Mouse (Mus musculus) layer of hippocampus, adult 8-10 months (tissue): ENCODE data around the gene Arcn1. TPM values are rescaled to one million over a fixed set of nuclear protein-coding genes. Genes with fewer than 3 reads are reported as not detected.
"Not testable (repeated sequence)": the region's sequence is repeated elsewhere in the genome, so short reads cannot be mapped to it uniquely, and the experiment has no call there.

Source experiments
- DNase-seq, 2 experiments: peaks; one replicate each; pipeline ENCODE4 v3.0.0; 2022; ENCODE audit warnings: low spot score in 2 of 2
- total RNA-seq, 4 experiments: library from RNA; stranded (reverse); gene quantifications; 2 replicates each; pipeline ENCODE4 v1.2.4; 2022

Gene Arcn1
- total RNA-seq = 100 to 1,000 TPM in 2 of 4 experiments, 10 to 100 TPM in 2; 94.1 to 110 (median 101) TPM

DNA sequence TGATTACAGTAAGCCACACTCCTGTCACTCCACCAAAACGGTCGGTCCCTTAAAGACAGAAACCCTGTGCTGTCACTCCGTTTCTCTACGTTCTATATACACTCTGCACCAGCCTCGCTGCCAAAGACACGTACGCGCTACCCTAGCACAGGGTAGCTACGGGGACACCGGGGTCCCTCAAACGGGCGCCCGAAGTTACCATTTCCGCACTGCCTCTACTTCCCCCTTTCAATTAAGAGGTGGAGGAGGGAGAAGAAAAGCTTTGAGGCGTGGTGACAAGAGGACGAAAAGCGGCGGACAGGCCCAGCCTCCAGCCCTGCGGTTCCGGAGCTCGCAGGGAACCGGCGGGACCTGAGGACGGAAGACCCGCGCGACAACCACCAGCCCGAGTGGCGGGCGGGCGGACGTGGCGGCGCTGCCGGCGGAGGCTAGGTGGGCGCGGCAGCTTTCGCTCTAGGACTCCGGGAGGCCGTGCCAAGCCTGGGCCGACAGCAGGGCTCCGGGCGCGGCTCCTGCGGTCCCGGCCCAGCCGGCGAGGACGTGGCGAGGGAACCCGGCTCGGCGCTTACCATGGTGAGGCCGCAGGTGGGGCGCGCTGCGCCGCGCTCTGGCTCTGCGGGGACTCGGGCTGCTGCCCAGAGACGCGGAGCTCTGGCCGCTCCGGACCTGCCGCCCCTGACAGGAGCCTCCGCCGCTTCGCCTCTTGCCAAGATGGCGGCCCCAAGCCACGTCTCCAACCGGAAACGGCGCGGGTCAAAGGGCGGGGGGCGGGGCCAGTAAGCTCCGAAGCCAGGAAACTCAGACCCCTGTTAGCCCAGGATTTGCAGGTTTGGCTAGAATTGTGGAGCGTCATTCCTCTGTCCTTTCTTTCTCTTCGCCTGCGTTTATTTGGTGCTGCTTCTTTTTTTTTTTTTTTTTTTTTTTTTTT, at the start of gene Arcn1, which contains the start of gene Ift46:
Gene Arcn1, minus strand, starts transcription at position 745 of the 928 bp plus-strand sequence.
Gene Ift46, plus strand, starts transcription at position 808 of the 928 bp plus-strand sequence.
- DNase-seq = peak; percentile 65 to 78

DNA sequence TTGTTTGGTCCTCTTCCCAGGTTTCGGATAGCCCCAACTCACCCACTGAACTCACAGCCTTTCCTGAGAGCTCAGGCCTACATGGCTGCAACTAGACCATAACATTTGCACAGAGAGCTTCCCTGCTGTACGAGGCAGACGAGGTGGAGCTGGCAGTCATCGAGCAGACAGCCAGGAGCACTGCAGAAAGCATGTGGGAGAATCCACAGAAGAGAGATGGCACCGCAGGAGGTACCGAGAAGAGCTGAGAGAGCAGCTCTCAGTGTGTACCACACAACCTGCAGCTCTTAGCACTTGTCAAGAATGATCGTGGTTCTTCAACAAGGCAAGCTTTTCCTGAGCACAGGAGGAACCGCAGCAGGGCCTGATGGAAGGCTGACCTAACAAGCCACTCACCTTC, 46.5 kb upstream of the Arcn1 start:
- DNase-seq = no peak

DNA sequence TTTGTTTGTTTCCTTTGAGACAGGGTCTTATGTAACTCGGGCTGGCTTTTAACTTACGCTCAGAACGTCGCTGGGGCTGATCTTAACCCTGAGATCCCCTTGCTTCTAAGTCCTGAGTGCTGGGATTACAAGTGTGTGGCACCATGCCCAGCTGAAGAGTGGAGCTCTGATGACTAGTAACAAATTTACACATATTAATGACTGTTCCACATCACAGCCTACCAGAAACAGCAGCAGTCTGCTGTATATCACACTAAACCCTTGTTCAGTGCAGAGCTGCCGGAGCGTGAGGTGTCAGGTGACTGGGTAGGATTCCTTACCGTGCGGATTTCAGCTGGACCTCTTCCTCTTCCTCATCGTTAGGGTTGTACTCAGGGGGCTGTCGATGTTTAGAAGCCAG, 42.7 kb upstream of the Arcn1 start:
- no peak for DNase-seq

DNA sequence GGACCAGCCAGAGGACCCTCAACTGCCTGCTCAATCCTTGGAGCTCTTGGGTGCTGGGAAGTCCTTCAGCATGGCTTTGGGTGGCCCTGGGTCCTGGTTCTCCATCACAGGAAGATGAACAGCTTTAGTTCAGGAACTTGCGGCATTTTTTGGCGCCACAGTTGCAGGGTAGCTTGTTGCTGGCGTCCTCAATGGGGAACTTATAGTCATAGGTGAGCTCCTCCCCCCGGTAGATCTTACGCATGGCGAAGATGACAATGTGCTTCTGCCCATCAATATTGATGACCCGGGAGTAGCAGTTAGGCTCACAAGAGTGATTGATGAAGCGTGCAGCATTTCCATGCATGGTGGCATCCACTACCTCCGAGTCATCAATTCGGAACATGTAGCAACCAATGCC, 40.1 kb upstream of the Arcn1 start:
- DNase-seq = no peak

DNA sequence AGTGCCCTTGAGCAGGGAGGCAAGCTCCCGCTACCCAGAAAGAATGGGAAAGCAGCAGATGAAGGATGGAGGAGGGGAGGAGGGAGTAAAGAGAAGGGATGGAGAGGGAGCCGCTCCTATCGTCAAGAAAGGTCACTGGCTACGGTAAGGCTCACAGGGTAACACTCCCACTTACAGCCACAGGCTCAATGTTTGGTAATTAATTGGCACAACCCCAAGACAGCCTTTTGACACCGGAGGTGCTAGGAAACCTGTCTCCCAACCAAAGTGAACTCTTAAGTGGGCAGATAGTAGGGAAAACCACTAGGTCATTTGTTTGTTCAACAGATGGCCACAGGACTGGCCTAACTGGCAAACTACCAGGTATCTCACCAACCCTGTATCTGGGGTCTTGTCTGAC, 39.5 kb upstream of the Arcn1 start:
- no peak for DNase-seq

DNA sequence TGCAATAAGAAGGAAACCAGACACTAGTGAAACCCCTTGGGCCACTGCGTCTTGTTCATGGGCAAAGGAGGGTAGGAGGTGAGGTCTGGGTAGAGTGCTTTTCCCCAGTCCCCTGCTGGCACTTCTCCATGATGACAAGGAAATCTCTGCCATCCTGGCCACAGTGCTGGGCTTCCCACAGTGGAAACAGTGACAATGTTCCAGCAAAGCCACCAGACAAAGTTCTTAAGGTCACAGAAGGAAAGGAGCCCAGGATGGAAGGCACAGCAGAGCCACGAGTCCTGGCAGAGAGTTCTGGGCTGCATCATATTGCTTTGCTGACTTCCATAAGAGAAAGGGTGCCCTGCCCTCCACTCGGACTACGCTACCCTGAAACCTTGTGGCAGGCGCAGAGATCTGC, 37.9 kb upstream of the Arcn1 start:
- DNase-seq = no peak

DNA sequence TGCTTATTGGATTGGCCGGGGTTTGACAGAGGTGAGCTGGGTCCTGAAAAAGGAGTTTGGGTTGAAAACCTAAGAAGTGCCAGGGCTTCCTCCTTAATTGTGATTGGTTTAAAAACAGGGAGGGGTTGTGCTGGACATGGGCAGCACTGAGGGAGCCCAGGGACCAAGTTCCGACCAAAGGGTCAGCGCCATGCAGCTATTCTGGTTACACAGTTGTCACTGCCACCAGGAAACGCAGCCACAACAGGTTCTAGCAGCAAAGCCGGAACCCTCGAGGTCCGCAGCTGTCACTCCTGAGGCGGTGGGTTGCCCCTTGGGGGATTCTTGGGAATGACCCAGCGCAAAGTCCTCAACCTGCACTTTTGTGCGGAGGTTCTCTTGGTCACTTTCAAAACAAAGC, 37.0 kb upstream of the Arcn1 start:
- DNase-seq = no peak

DNA sequence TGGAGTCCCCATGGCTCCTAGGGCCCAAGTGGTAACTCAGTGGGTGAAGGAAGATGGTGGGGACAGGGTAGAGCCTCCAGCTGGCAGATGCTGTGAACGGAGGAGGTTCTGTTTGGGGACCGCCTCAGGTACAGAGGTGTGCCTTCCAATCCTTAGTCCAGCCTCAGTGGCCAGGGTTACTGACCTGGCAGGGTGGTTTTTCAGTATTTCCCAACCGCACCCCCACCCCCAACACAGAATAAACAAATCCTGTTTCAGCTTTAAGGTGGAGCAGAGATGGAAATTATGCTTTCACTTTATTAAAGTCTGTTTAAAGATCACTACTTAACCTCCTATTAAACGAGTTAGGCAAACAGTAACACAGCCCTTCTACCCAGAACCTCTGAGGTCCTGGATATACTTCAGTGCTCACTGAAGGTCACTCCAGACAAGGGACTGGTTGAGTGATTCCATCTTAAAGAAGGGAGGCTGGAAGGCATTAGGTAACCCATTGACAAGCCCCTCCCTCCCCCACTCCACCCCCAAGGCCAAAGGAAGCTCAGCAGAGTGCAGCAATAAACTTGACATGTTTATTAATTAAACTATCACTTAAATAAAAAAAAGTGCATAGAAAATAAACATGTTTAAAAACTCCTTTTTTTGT, 35.3 kb upstream of the Arcn1 start, which contains the start of gene Ttc36:
Gene Ttc36, minus strand, starts transcription at position 265 of the 643 bp plus-strand sequence.
- no peak for DNase-seq

DNA sequence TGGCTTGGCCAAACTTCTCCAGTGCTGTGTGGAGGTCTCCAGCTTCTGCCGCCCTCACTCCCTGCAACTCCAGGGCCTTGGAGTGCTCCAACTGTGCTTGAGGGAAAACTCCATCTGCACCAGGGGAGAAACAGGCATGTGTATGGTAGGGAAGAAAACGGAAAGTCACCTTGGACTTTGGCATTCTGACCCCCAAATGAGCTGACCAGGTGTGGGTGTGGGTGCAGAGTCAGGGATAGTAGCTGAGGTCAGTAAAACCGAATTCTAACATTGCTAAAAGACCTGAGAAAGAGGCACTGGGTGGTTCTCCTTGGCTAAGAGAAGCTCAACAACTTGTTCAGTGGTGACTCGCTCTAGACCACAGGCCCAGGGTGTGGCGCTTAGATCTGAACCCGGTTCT, 34.0 kb upstream of the Arcn1 start:
- DNase-seq = no peak

DNA sequence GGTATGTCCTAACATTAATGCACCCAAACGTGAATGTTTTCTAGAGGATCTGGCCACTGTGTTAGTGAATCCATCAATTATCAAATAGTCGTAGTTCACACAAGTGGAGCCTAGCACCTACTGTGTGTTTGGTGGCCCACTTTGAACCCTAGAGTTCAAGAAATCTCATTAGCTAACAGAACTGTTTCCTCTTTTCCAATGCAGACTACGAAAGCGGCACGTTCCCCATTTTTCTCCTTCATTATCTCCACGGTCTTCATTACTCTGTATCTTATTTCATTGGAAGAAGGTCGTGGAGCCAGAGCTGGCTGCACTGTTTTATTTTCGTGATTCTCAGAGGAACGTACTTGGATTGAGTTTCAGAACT, 32.3 kb upstream of the Arcn1 start:
- DNase-seq = no peak

DNA sequence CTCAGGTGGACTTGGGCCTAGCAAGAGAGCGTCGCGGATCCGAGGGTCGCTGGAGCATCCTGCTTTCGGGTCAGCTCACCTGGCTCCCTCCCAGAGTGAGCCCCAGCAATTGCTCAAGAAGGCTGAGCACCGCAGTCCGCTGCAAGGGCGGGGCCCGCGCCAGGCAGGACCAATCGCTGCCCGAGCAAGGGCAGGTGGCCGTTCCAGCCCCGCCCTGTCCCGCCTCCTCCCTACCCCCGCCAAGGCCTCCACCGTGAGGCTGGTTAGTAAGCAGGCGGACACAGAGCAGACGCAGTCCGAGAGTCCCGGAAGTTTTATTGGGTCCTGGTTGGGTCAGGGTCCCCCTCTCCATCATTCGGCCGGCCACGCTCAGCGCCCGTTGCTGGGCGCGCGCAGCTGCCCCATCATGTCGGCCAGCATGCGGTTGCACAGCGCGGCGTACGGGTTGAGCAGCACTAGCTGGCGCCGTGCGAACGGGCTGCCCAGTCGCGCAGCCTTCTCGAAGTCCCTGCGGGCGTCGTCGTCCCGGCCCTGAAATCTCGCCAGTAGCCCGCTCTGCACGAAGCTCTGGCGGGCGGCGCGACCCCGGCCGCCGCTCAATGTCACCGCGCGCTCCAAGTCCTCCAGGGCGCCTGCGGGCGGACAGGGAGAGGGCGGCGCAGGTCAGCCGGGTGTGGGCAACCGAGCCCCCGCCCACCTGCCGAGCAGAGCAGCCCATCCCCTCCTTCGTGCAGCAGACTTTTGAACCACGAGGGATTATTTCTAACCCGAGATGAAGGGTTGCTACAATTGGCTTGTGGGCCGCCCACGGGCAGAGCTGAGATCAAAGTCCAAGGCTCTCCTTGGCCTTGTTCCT, 31.7 kb upstream of the Arcn1 start, which contains the start of gene Tmem25:
Gene Tmem25, minus strand, starts transcription at position 206 of the 856 bp plus-strand sequence.
- DNase-seq = peak; percentile 86

DNA sequence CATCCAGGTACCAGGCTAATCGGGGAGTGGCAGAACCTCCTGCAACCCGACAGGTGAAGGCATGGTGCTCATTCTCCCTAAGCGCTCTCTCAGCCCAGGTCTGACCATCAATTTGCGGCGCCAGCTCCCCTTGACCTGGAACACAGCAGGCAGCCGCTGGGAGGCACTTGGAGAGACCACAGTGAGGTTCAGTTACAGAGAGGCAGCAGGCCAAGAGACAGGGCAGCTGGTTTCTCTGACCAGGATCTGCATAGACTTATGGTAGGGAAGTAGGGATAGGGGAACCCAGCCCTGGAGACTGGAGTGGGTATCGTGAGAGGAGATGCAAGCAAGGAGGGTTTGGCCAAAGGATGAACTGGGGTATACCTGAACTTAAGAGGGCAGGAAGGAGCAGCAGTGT, 30.7 kb upstream of the Arcn1 start:
- no peak for DNase-seq

DNA sequence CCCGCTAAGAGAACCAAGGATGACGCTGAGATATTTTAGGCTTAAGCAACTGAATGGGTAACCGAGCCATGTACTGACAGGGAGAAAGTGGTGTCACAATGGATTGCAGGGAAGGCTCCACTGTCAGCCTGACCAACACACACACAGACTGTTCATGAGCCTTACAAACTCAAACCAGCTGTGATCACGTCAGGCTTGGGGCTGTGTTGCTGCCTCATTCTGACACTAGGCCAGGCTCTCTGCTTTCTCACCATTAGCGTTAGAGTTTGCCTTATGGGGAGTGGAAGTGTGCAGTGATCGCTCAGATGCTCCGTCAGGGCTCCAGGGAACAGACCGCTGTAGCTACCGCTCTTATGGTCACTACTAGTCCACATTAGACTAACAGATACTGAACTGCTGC, 25.2 kb upstream of the Arcn1 start:
- DNase-seq = no peak

DNA sequence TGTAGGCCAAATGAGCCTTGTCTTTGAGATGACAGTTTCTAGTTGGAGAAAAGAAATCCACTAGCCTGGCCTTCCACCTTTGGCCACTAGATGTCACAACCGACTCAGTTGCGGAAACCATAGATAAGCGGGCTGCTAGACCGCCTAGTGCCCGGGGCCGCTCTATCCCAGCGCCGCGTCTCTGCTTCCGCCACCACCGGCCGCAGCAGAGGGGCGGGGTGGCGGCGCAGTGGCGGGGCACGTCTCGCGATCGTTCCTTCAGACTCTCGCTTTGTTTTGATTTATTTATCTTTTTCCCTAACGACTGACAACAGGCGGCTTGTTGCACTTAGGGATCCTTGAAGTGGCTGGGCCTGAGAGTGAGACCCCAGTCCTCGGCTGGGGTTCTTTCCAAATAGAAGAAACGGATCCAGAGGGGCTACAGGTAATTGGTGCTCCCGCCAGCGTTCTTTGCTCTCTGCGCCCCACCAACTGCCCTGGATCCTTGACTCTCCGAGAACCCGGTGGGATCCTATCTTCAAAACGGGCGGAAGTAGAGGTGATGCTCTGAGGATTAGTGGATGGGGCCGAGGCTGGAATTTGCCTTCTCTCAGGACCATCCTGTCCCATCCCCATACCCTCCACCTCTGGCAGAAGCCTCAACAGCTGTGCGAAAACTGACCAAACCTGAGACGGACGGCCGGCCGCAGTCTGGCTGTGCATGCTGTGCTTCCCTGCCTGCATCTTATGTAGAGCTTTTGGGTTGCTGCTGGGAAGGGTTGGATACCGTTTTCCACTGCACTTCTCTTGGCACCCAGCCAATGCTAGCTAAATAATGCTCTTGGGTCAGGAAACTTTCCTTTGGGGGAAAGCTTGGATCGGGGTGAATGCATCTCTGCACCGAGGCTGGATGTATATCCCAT, 5.4 kb upstream of the Arcn1 start:
- DNase-seq = peak; percentile 89 to 94

DNA sequence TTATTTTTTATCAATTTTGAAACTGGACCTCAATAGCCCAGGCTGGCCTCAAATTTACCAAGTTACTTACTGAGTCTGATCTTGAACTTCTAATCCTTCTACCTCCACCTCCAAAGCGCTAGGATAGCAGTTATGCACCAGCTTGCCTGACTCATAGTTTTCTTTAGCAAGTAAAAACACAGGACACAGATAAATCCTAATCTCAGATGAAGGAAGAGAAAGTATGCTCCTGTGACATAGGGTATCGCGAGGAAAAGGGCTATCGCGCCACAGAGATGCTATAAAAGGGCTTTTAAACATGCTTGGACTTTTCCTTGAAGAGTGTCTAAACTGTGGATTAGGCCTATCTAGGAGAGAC, 4.7 kb upstream of the Arcn1 start:
- no peak for DNase-seq

DNA sequence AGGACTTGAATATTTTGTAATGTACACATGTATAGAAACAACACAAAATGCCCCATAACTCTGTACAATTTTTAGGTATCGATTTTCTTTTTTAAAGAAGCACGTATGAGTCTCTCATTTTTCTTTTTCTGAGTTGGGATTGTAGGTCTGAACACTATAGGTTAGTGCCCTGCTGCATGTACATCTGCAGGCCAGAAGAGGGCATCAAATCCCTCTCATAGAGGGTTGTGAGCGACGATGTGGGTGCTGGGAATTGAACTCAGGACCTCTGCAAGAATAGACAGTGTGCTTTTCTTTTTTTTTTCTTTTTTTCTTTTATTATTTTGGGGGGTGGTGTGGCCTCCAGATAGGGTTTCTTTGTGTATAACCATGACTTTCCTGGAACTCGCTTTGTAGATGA, 3.7 kb upstream of the Arcn1 start:
- no peak for DNase-seq

DNA sequence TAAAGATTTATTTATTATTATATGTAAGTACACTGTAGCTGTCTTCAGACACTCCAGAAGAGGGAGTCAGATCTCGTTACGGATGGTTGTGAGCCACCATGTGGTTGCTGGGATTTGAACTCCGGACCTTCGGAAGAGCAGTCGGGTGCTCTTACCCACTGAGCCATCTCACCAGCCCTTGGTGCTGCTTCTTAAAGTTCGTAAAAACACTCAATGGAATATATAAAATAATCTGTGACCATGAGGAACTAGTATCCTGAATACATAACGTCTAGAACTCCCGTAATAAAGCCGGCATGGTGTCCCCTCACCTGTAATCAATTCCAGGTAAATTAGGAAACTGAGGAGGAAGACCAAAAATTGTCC, 367 bp upstream of the Arcn1 start:
- DNase-seq = not testable (repeated sequence)

DNA sequence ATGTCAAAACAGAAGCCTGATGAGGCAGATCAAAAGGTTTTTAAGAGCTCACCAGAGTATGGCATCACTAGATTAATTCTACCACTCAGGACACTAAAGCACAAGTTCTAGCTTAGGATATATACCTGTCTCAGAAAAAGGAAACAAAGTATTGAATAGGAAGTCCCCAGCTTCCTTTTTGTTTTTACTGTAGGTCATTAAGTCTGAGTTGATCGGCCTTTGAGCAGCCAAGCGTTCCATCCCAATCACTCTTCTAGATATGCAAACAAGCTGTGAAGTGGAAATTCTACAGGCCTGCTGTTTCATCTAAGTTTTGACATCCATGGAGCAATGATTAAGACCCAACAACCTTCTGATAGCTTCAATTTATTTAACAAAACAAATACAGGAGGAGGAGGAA, 6.8 kb downstream of the Arcn1 start:
- no peak for DNase-seq

DNA sequence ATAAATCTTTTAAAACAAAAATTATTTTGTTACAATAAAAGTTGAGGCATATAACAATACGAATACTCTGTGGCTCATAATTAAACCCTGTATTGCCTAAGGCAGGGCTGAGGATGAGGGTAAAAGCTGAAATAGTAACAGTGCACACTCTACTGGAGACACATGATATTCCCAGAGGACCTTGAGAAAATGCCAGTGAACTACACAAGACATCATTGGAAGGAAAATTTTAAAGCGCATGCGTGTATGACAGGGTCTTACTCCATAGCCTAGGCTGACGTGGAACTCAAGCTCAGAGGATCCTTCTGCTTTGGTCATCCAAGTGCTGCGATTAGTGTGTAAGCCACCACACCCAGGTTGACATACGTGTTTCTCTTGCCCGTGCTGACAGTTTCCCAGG, 19.2 kb downstream of the Arcn1 start:
- DNase-seq = no peak

DNA sequence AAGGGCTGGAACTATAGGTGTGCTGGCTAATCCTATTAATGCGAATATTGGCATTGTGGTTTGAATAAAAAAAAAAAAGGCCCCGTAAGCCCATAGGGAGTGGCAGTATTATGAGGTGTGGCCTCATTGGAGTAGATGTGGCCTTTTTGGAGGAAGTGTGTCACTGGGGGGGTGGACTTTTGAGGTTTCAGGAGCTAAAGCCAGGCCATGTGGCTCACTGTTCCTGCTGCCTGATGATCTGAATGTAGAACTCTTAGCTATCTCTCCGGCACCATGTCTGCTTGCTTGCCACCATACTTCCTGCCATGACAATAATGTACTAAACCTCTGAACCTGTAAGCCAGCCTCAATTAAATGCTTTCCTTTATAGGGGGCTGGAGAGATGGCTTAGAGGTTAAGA, 20.3 kb downstream of the Arcn1 start:
- no peak for DNase-seq

DNA sequence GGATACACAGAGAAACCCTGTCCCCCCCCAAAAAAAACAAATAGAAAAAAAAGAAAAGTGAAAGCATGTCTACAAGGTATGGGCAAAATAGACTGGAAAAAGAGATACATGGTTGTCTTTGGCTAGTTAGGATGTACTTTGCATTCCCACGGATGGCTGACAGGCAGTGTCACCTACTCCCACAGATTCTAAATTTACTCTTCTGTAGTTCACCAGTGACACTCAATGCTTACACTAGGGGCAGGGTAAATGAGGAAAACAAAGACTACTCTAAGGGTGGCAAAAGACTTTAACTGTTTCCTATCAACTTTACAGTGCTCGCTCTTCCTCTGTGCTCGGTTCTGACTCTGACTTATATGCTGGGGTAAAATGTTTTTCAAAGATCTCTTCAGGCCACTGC, 21.0 kb downstream of the Arcn1 start:
- DNase-seq = no peak
